Mouse (Mus musculus): ENCODE results near the gene Ptger4.

DNA sequence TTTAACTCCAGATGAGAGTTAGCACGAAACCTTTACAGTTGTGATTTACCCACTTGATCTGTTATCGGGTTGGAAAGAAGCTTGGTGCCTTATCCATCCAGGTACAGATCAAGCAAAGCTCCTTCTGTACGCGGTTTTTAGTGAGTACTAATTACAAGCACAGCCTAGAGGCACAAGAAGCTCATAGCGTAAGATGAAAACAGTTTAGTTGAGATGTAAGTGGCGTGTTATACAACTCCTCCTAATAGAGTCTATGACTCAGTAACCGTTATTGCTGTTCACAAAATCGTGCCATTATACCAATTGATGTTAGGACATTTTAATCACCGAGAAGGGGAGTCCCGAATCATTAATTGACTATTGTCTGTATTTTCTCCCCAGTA is 57.7 kb downstream of the Ptger4 start:
- TF ChIP-seq CTCF (conservative IDR thresholded peaks at IDR 0.05 in 1 of 2, IDR thresholded peaks at IDR 0.05 in 1 of 2; ENCODE audit: low read depth in 2 of 2, low read length in 2 of 2), result no peak
- no peak for TF ChIP-seq ZMIZ1 (IDR thresholded peaks at IDR 0.05; ENCODE audit: low read depth, low read length)
- TF ChIP-seq GABPA (IDR thresholded peaks at IDR 0.05; ENCODE audit: insufficient replicate concordance, low read depth, low read length), result no peak
- TF ChIP-seq MAZ (IDR thresholded peaks at IDR 0.05; ENCODE audit: low read depth, low read length), result no peak
- no peak for TF ChIP-seq TBP (conservative IDR thresholded peaks at IDR 0.05; ENCODE audit: low read depth, low read length)
- no peak for TF ChIP-seq ETS1 (conservative IDR thresholded peaks at IDR 0.05; ENCODE audit: low read depth, low read length)
- 0 out of 2 replicates have a peak, but pooled peaks have one; percentile 7 for TF ChIP-seq SIN3A (IDR thresholded peaks at IDR 0.05; ENCODE audit: low read length)
- TF ChIP-seq MYC (IDR thresholded peaks at IDR 0.05; ENCODE audit: low read depth, low read length), result no peak
- no peak for TF ChIP-seq POLR2AphosphoS2 (IDR thresholded peaks at IDR 0.05; ENCODE audit: low read depth, low read length)
